Mouse (Mus musculus) heart, embryonic 14.5 days (tissue): Measurements from ENCODE around the gene Pet117. TPM values are rescaled to one million over a fixed set of nuclear protein-coding genes. Genes with fewer than 3 reads are reported as not detected.
A peak's percentile ranks its signal among the peaks of the same experiment; 100 is the strongest.

Source experiments
- ATAC-seq: fragments of 200-750 bp; cut with Nextera tagmentation; 2 replicates; pipeline ENCODE4 v1.8.0; 2017; ENCODE audit warnings: low read depth, moderate TSS enrichment; ENCODE audit not compliant: insufficient number of reproducible peaks, insufficient read depth, low FRiP score
- H3K27ac ChIP-seq, 2 experiments: fragments of 200-500 bp in 1 of 2; fragments of 300-500 bp in 1 of 2; sonication (generic) in 1 of 2; replicated peaks in 1 of 2; 2 replicates each; pipeline ENCODE4 v1.5.1; 2012 to 2014; ENCODE audit warnings: low read depth in 2 of 2, low read length in 2 of 2, control low read depth in 1 of 2, mild to moderate bottlenecking in 1 of 2, mixed read lengths in 1 of 2; ENCODE audit not compliant: control insufficient read depth in 1 of 2, insufficient read depth in 1 of 2
- H3K27me3 ChIP-seq: fragments of 300-500 bp; sonication (generic); 2 replicates; pipeline ENCODE4 v1.6.1; 2014; ENCODE audit warnings: mild to moderate bottlenecking, low read length, control low read depth; ENCODE audit not compliant: control insufficient read depth, insufficient read depth
- H3K36me3 ChIP-seq: fragments of 300-500 bp; sonication (generic); 2 replicates; pipeline ENCODE4 v1.6.1; 2014; ENCODE audit warnings: mild to moderate bottlenecking, control low read depth, low read length, mixed read lengths; ENCODE audit not compliant: control insufficient read depth, insufficient read depth
- H3K4me1 ChIP-seq, 2 experiments: fragments of 200-500 bp in 1 of 2; fragments of 300-500 bp in 1 of 2; sonication (generic) in 1 of 2; 2 replicates each; pipeline ENCODE4 v1.6.1; 2012 to 2014; ENCODE audit warnings: low read length in 2 of 2, control low read depth in 1 of 2, mixed read lengths in 1 of 2; ENCODE audit not compliant: control insufficient read depth in 2 of 2, insufficient read depth in 2 of 2
- H3K4me2 ChIP-seq: fragments of 300-500 bp; sonication (generic); 2 replicates; pipeline ENCODE4 v1.6.1; 2014; ENCODE audit warnings: mild to moderate bottlenecking, low read length
- H3K4me3 ChIP-seq, 2 experiments: fragments of 200-500 bp in 1 of 2; fragments of 300-500 bp in 1 of 2; sonication (generic) in 1 of 2; 2 replicates each; pipeline ENCODE4 v1.5.1; 2012 to 2014; ENCODE audit warnings: low read length in 2 of 2, mild to moderate bottlenecking in 2 of 2, control low read depth in 1 of 2, low read depth in 1 of 2, moderate library complexity in 1 of 2; ENCODE audit not compliant: control insufficient read depth in 1 of 2, insufficient read depth in 1 of 2
- H3K9ac ChIP-seq: fragments of 300-500 bp; sonication (generic); 2 replicates; pipeline ENCODE4 v1.6.1; 2014; ENCODE audit warnings: mild to moderate bottlenecking, low read length
- H3K9me3 ChIP-seq: fragments of 300-500 bp; sonication (generic); 2 replicates; pipeline ENCODE4 v1.6.1; 2016; ENCODE audit warnings: low read length, control low read depth; ENCODE audit not compliant: control insufficient read depth
- WGBS: fragments of 180-500 bp; shearing (Covaris S2); extraction: QIAGEN DNeasy Blood & Tissue Kit; methylation state at CpG from one replicate; pipeline ENCODE4 v1.1.7; 2014; 5-methylcytosine and 5-hydroxymethylcytosine counted together
- polyA plus RNA-seq: library from polyadenylated mRNA; unstranded; fragments of >200 nt; fragmentation: Nextera tagmentation; extraction: Ambion mirVana; gene quantifications from 2 replicates; pipeline ENCODE4 v1.2.1, GENCODE M21; 2014

The Pet117 gene
- polyA plus RNA-seq, 1 experiment from 2014 or later: 1.2 TPM

- H3K4me2 ChIP-seq: no peak overlapping the region
- H3K9ac ChIP-seq: no peak overlapping the region
- H3K4me1 ChIP-seq: peaks cover 2 to 11% of the 10 kb centered on the region in 2 experiments; a peak in 2 of 4 replicates
- no peaks in the 10 kb centered on the region for H3K27me3 ChIP-seq
- H3K27ac ChIP-seq: no peak overlapping the region
- no peak overlapping the region for H3K4me3 ChIP-seq
- H3K36me3 ChIP-seq: peaks cover 97% of the 10 kb centered on the region
- no peak for ATAC-seq
- WGBS: 93% methylated on average over 4 of the region's 4 CpGs
- H3K9me3 ChIP-seq: no peaks in the 10 kb centered on the region
Measured at GRCm38 (mm10) chr2:144381741-144382140, 12.9 kb downstream of the Pet117 start.

- Histone ChIP-seq H3K27ac (no peak overlapping the region), H3K4me3 (no peak overlapping the region), H3K4me2 (no peak overlapping the region), H3K36me3 (peaks cover 89% of the 10 kb centered on the region), H3K27me3 (no peaks in the 10 kb centered on the region), H3K9ac (no peak overlapping the region), H3K9me3 (no peaks in the 10 kb centered on the region), H3K4me1 (peaks cover 2 to 12% of the 10 kb centered on the region in 2 experiments; a peak in 2 of 4 replicates)
- ATAC-seq: no peak
- WGBS: 78% methylated on average over 7 of the region's 7 CpGs
Measured at GRCm38 (mm10) chr2:144382624-144383138, 13.9 kb downstream of the Pet117 start.

- Histone ChIP-seq H3K9ac (no peak overlapping the region), H3K36me3 (peaks cover 81% of the 10 kb centered on the region), H3K27me3 (no peaks in the 10 kb centered on the region), H3K4me3 (no peak overlapping the region), H3K27ac (peak overlapping the region in 1 of 2 experiments; percentile 45; a peak in 2 of 4 replicates), H3K4me1 (peaks cover 0 to 9% of the 10 kb centered on the region in 2 experiments; a peak in 2 of 4 replicates), H3K9me3 (no peaks in the 10 kb centered on the region), H3K4me2 (no peak overlapping the region)
- ATAC-seq: peak; percentile 50; the same call in 1 of the 2 replicates
- WGBS: 51% methylated on average over 2 of the region's 2 CpGs
Measured at GRCm38 (mm10) chr2:144386296-144386695, 17.5 kb downstream of the Pet117 start.

- no peak for ATAC-seq
Measured at GRCm38 (mm10) chr2:144388416-144388815, 19.6 kb downstream of the Pet117 start.

GRCm38 (mm10) chr2:144399531-144399930 is 30.7 kb downstream of the Pet117 start:
- no peak for ATAC-seq
- Histone ChIP-seq H3K27ac (no peak overlapping the region), H3K36me3 (peaks cover 85% of the 10 kb centered on the region), H3K27me3 (no peaks in the 10 kb centered on the region), H3K9me3 (no peaks in the 10 kb centered on the region), H3K9ac (no peak overlapping the region), H3K4me1 (0 out of 4 replicates have a peak, but pooled peaks cover 0 to 6% of the 10 kb centered on the region in 2 experiments), H3K4me3 (no peak overlapping the region), H3K4me2 (no peak overlapping the region)
- WGBS: 91% methylated on average over 4 of the region's 4 CpGs

More at GRCm38 (mm10) chr2:144388416-144388815, 19.6 kb downstream of the Pet117 start:
- Histone ChIP-seq H3K27ac (no peak overlapping the region), H3K4me1 (peaks cover 0 to 6% of the 10 kb centered on the region in 2 experiments; a peak in 1 of 4 replicates), H3K9me3 (no peaks in the 10 kb centered on the region), H3K27me3 (no peaks in the 10 kb centered on the region), H3K4me3 (no peak overlapping the region), H3K36me3 (peaks cover 78% of the 10 kb centered on the region), H3K9ac (no peak overlapping the region), H3K4me2 (no peak overlapping the region)
- WGBS: 60% methylated on average over 3 of the region's 3 CpGs

- WGBS: 59% methylated on average over 6 of the region's 6 CpGs
- Histone ChIP-seq H3K27me3 (no peaks in the 10 kb centered on the region), H3K27ac (no peak overlapping the region; a peak in 1 of 4 replicates), H3K9me3 (no peaks in the 10 kb centered on the region), H3K4me3 (no peak overlapping the region), H3K36me3 (peaks cover 84% of the 10 kb centered on the region), H3K4me2 (no peak overlapping the region), H3K9ac (0 out of 2 replicates have a peak overlapping the region, but pooled peaks have one; percentile 10), H3K4me1 (0 out of 4 replicates have a peak, but pooled peaks cover 0 to 6% of the 10 kb centered on the region in 2 experiments)
- ATAC-seq: no peak
Measured at GRCm38 (mm10) chr2:144400659-144401058, 31.9 kb downstream of the Pet117 start.

- Histone ChIP-seq H3K4me1 (no peaks in the 10 kb centered on the region), H3K4me3 (no peak overlapping the region), H3K9me3 (no peaks in the 10 kb centered on the region), H3K27ac (no peak overlapping the region), H3K9ac (no peak overlapping the region), H3K36me3 (peaks cover 68% of the 10 kb centered on the region), H3K27me3 (no peaks in the 10 kb centered on the region), H3K4me2 (no peak overlapping the region)
- no peak for ATAC-seq
- 88% methylated on average over 4 of the region's 4 CpGs for WGBS
Measured at GRCm38 (mm10) chr2:144409037-144409436, 40.2 kb downstream of the Pet117 start.

GRCm38 (mm10) chr2:144410603-144411002 is 41.8 kb downstream of the Pet117 start:
- no peak overlapping the region for H3K4me3 ChIP-seq
- no peaks in the 10 kb centered on the region for H3K27me3 ChIP-seq
- no peaks in the 10 kb centered on the region for H3K4me1 ChIP-seq
- peaks cover 56% of the 10 kb centered on the region for H3K36me3 ChIP-seq
- WGBS: 89% methylated on average over 3 of the region's 3 CpGs
- H3K9ac ChIP-seq: no peak overlapping the region
- H3K9me3 ChIP-seq: no peaks in the 10 kb centered on the region
- H3K27ac ChIP-seq: no peak overlapping the region
- no peak for ATAC-seq
- no peak overlapping the region for H3K4me2 ChIP-seq
